Mouse (Mus musculus) small intestine, adult 2 months (tissue): ENCODE measurements around the gene Cyb5rl. TPM values are rescaled to one million over a fixed set of nuclear protein-coding genes. Genes with fewer than 3 reads are reported as not detected.

ENCODE experiments used
- H3K27ac ChIP-seq: fragments of 200-500 bp; 2 replicates; pipeline ENCODE4 v1.5.1; 2012; ENCODE audit warnings: low read depth, low read length, control low read depth, inconsistent platforms; ENCODE audit not compliant: insufficient read depth
- H3K27me3 ChIP-seq: fragments of 200-500 bp; 2 replicates; pipeline ENCODE4 v1.6.1; 2012; ENCODE audit warnings: mild to moderate bottlenecking, moderate library complexity, low read length, inconsistent platforms; ENCODE audit not compliant: control insufficient read depth, insufficient read depth
- H3K36me3 ChIP-seq: fragments of 200-500 bp; 2 replicates; pipeline ENCODE4 v1.6.1; 2012; ENCODE audit warnings: mild to moderate bottlenecking, low read length, control low read depth, inconsistent platforms; ENCODE audit not compliant: control insufficient read depth, insufficient read depth
- H3K4me1 ChIP-seq: fragments of 200-500 bp; 2 replicates; pipeline ENCODE4 v1.6.1; 2012; ENCODE audit warnings: low read length, inconsistent platforms, mixed read lengths; ENCODE audit not compliant: control insufficient read depth, insufficient read depth, insufficient read length
- H3K4me3 ChIP-seq: fragments of 200-500 bp; 2 replicates; pipeline ENCODE4 v1.5.1; 2012; ENCODE audit warnings: low read depth, mild to moderate bottlenecking, control low read depth, inconsistent platforms, low read length, moderate library complexity
- CTCF ChIP-seq: fragments of 200-500 bp; IDR thresholded peaks from 2 replicates; pipeline ENCODE4 v1.5.1; 2012; ENCODE audit warnings: low read depth, mild to moderate bottlenecking, control low read depth, inconsistent platforms, low read length, moderate library complexity, mixed read lengths; ENCODE audit not compliant: insufficient replicate concordance, insufficient read length; ENCODE audit errors: extremely low read depth
- POLR2A ChIP-seq: fragments of 200-500 bp; IDR thresholded peaks from 2 replicates; pipeline ENCODE4 v1.6.1; 2012; ENCODE audit warnings: low read depth, mild to moderate bottlenecking, control low read depth, inconsistent platforms, low read length, moderate library complexity
- WGBS: fragments of 180-500 bp; shearing (Covaris S2); methylation state at CpG from one replicate; pipeline ENCODE4 v1.1.7; 2018; 5-methylcytosine and 5-hydroxymethylcytosine counted together
- polyA plus RNA-seq: library from polyadenylated mRNA; depleted of rRNA; stranded (reverse); fragments of >200 nt; gene quantifications from 2 replicates; pipeline ENCODE4 v1.2.3, GENCODE M21; 2012; rRNA removed

Gene Cyb5rl
- polyA plus RNA-seq: 1.8 and 2.5 TPM in 2 replicates

GRCm38 (mm10) chr4:107066252-107067124, at the start of gene Cyb5rl, which contains the start of gene Mrpl37:
TSS of gene Cyb5rl (plus strand) at chr4:107066988.
TSS of gene Mrpl37 (minus strand) at chr4:107066868.
- H3K4me1 ChIP-seq: peaks cover 8% of the 10 kb centered on the region; the same call in 1 of the 2 replicates
- H3K36me3 ChIP-seq: peaks cover 18% of the 10 kb centered on the region
- H3K27ac ChIP-seq: 0 out of 2 replicates have a peak within 1 kb of the TSS, but pooled peaks have one; percentile 5
- no peaks in the 10 kb centered on the region for H3K27me3 ChIP-seq
- H3K4me3 ChIP-seq: peak within 1 kb of the TSS; percentile 79
- 1% methylated on average over 60 of the region's 60 CpGs for WGBS
- peak; percentile 84 for TF ChIP-seq POLR2A
- no peak for TF ChIP-seq CTCF

- Histone ChIP-seq H3K27ac (no peak overlapping the region), H3K27me3 (no peaks in the 10 kb centered on the region), H3K4me3 (no peak overlapping the region), H3K4me1 (peaks cover 38% of the 10 kb centered on the region), H3K36me3 (no peaks in the 10 kb centered on the region)
- TF ChIP-seq POLR2A: no peak
- no peak for TF ChIP-seq CTCF
These were observed 49.5 kb upstream of the Cyb5rl start for GRCm38 (mm10) chr4:107017257-107017656.

GRCm38 (mm10) chr4:107018521-107018920, 48.3 kb upstream of the Cyb5rl start:
- Histone ChIP-seq H3K27me3 (no peaks in the 10 kb centered on the region), H3K4me1 (peaks cover 33% of the 10 kb centered on the region), H3K36me3 (no peaks in the 10 kb centered on the region), H3K27ac (no peak overlapping the region), H3K4me3 (no peak overlapping the region)
- WGBS: 29% methylated on average over 3 of the region's 3 CpGs
- TF ChIP-seq POLR2A: no peak
- TF ChIP-seq CTCF: no peak

- H3K4me1 ChIP-seq: peaks cover 28% of the 10 kb centered on the region
- no peaks in the 10 kb centered on the region for H3K36me3 ChIP-seq
- H3K27ac ChIP-seq: no peak overlapping the region
- no peak overlapping the region for H3K4me3 ChIP-seq
- no peak for TF ChIP-seq CTCF
- no peak for TF ChIP-seq POLR2A
- WGBS: 41% methylated on average over 7 of the region's 7 CpGs
- no peaks in the 10 kb centered on the region for H3K27me3 ChIP-seq
These were observed 47.8 kb upstream of the Cyb5rl start for GRCm38 (mm10) chr4:107019027-107019426.

- Histone ChIP-seq H3K4me1 (peaks cover 35% of the 10 kb centered on the region), H3K27me3 (no peaks in the 10 kb centered on the region), H3K27ac (no peak overlapping the region), H3K36me3 (no peaks in the 10 kb centered on the region), H3K4me3 (no peak overlapping the region)
- WGBS: 63% methylated on average over 5 of the region's 5 CpGs
- no peak for TF ChIP-seq POLR2A
These were observed 46.3 kb upstream of the Cyb5rl start for GRCm38 (mm10) chr4:107020287-107021000.

GRCm38 (mm10) chr4:107021464-107021863, 45.3 kb upstream of the Cyb5rl start:
- no peak overlapping the region for H3K4me3 ChIP-seq
- no peaks in the 10 kb centered on the region for H3K27me3 ChIP-seq
- no peak overlapping the region for H3K27ac ChIP-seq
- peaks cover 32% of the 10 kb centered on the region for H3K4me1 ChIP-seq
- TF ChIP-seq POLR2A (no peak), CTCF (no peak)
- WGBS: 80% methylated on average over 3 of the region's 3 CpGs
- H3K36me3 ChIP-seq: no peaks in the 10 kb centered on the region

GRCm38 (mm10) chr4:107024899-107025298, 41.9 kb upstream of the Cyb5rl start:
- H3K4me3 ChIP-seq: no peak overlapping the region
- 28% methylated on average over 7 of the region's 7 CpGs for WGBS
- H3K27me3 ChIP-seq: no peaks in the 10 kb centered on the region
- no peak for TF ChIP-seq CTCF
- TF ChIP-seq POLR2A: no peak
- no peak overlapping the region for H3K27ac ChIP-seq
- H3K36me3 ChIP-seq: 0 out of 2 replicates have a peak, but pooled peaks cover 3% of the 10 kb centered on the region
- H3K4me1 ChIP-seq: peaks cover 19% of the 10 kb centered on the region
